Mouse (Mus musculus) myocyte (in vitro differentiated cells): ENCODE data around the gene Eif4e1b. TPM values are rescaled to one million over a fixed set of nuclear protein-coding genes. Genes with fewer than 3 reads are reported as not detected.
A peak's percentile ranks its signal among the peaks of the same experiment; 100 is the strongest.

Experiments
- H3K27me3 ChIP-seq: one replicate; pipeline ENCODE4 v1.6.1; 2011; ENCODE audit not compliant: control insufficient read depth, insufficient read depth, insufficient read length
- H3K36me3 ChIP-seq: one replicate; pipeline ENCODE4 v1.6.1; 2011; ENCODE audit not compliant: control insufficient read depth, insufficient read depth
- H3K4me2 ChIP-seq: one replicate; pipeline ENCODE4 v1.6.1; 2011; ENCODE audit warnings: low read depth, control low read depth
- H3K4me3 ChIP-seq: one replicate; pipeline ENCODE4 v1.5.1; 2011; ENCODE audit warnings: mild to moderate bottlenecking, control low read depth, moderate library complexity
- H3K79me2 ChIP-seq: one replicate; pipeline ENCODE4 v1.6.1; 2011; ENCODE audit not compliant: control insufficient read depth, insufficient read depth
- H3ac ChIP-seq: one replicate; pipeline ENCODE4 v1.6.1; 2011; ENCODE audit not compliant: control insufficient read depth, insufficient read length
- CEBPB ChIP-seq: IDR thresholded peaks from 2 replicates; pipeline ENCODE4 v1.6.1; 2011; ENCODE audit warnings: mild to moderate bottlenecking, moderate library complexity; ENCODE audit not compliant: poor library complexity, insufficient read depth, severe bottlenecking
- E2F4 ChIP-seq: IDR thresholded peaks from one replicate; pipeline ENCODE4 v1.6.1; 2011; ENCODE audit warnings: mild to moderate bottlenecking, control low read depth, moderate library complexity; ENCODE audit not compliant: insufficient read depth
- MAX ChIP-seq: IDR thresholded peaks from one replicate; pipeline ENCODE4 v1.6.1; 2011; ENCODE audit warnings: low read depth, mild to moderate bottlenecking, control low read depth
- MYOD1 ChIP-seq, 3 experiments: IDR thresholded peaks; one replicate each; pipeline ENCODE4 v1.6.1; 2011; ENCODE audit warnings: control low read depth in 2 of 3, low read depth in 2 of 3, mild to moderate bottlenecking in 2 of 3, moderate library complexity in 1 of 3; ENCODE audit not compliant: insufficient read length in 2 of 3, control insufficient read depth in 1 of 3
- MYOG ChIP-seq, 3 experiments: IDR thresholded peaks; one replicate each; pipeline ENCODE4 v1.6.1; 2011; ENCODE audit warnings: control low read depth in 2 of 3, low read depth in 2 of 3, mild to moderate bottlenecking in 2 of 3; ENCODE audit not compliant: insufficient read length in 2 of 3, control insufficient read depth in 1 of 3, insufficient read depth in 1 of 3
- POLR2A ChIP-seq: IDR thresholded peaks from one replicate; pipeline ENCODE4 v1.6.1; 2011; ENCODE audit warnings: low read depth, mild to moderate bottlenecking, control low read depth, moderate library complexity; ENCODE audit not compliant: insufficient read length
- POLR2AphosphoS2 ChIP-seq: IDR thresholded peaks from one replicate; pipeline ENCODE4 v1.6.1; 2011; ENCODE audit warnings: low read depth, control low read depth; ENCODE audit not compliant: insufficient read length
- REST ChIP-seq: IDR thresholded peaks from one replicate; pipeline ENCODE4 v1.6.1; 2011; ENCODE audit warnings: mild to moderate bottlenecking, control low read depth, moderate library complexity; ENCODE audit not compliant: insufficient read depth, insufficient read length
- SRF ChIP-seq: IDR thresholded peaks from one replicate; pipeline ENCODE4 v1.6.1; 2011; ENCODE audit warnings: low read depth; ENCODE audit not compliant: control insufficient read depth, insufficient read length
- TCF12 ChIP-seq: IDR thresholded peaks from one replicate; pipeline ENCODE4 v1.6.1; 2011; ENCODE audit warnings: mild to moderate bottlenecking, control low read depth; ENCODE audit not compliant: poor library complexity, insufficient read depth, severe bottlenecking
- TCF3 ChIP-seq: IDR thresholded peaks from one replicate; pipeline ENCODE4 v1.6.1; 2011; ENCODE audit warnings: low read depth, control low read depth; ENCODE audit not compliant: insufficient read length
- USF1 ChIP-seq: IDR thresholded peaks from one replicate; pipeline ENCODE4 v1.6.1; 2011; ENCODE audit warnings: low read depth, mild to moderate bottlenecking, control low read depth, moderate library complexity
- polyA plus RNA-seq: library from polyadenylated mRNA; unstranded; fragments of >200 nt; fragmentation: generic; extraction: Trizol; gene quantifications from one replicate; pipeline ENCODE4 v1.2.1, GENCODE M21; 2012; ENCODE audit warnings: missing spikeins

Gene Eif4e1b
- polyA plus RNA-seq, 1 experiment: not detected

- Histone ChIP-seq H3K27me3 (peaks cover 15% of the 10 kb centered on the region), H3K4me2 (no peak overlapping the region)
Measured at GRCm38 (mm10) chr13:54750699-54751098, 33.1 kb upstream of the Eif4e1b start.

GRCm38 (mm10) chr13:54752656-54753055 lies 31.1 kb upstream of the Eif4e1b start:
- Histone ChIP-seq H3K36me3 (no peaks in the 10 kb centered on the region), H3K4me2 (no peak overlapping the region), H3ac (no peak overlapping the region), H3K4me3 (no peak overlapping the region), H3K27me3 (peaks cover 9% of the 10 kb centered on the region), H3K79me2 (no peaks in the 10 kb centered on the region)
- no peak for TF ChIP-seq MAX

More at GRCm38 (mm10) chr13:54750699-54751098, 33.1 kb upstream of the Eif4e1b start:
- Histone ChIP-seq H3K36me3 (no peaks in the 10 kb centered on the region), H3ac (no peak overlapping the region), H3K4me3 (no peak overlapping the region), H3K79me2 (no peaks in the 10 kb centered on the region)
- TF ChIP-seq MAX (peak; percentile 91), TCF3 (peak; percentile 11), REST (peak; percentile 89), MYOG (IDR thresholded peaks at IDR 0.05; ENCODE audit: control insufficient read depth in 1 of 3, insufficient read depth in 1 of 3, insufficient read length in 2 of 3, low read depth in 2 of 3) (no peak), POLR2AphosphoS2 (no peak), CEBPB (no peak)

- peak overlapping the region; percentile 14 for H3K4me2 ChIP-seq
- peaks cover 9% of the 10 kb centered on the region for H3K27me3 ChIP-seq
- no peak for TF ChIP-seq CEBPB
- no peak for TF ChIP-seq E2F4
- no peak for TF ChIP-seq POLR2A
- TF ChIP-seq TCF12: no peak
- no peak for TF ChIP-seq MYOG (IDR thresholded peaks at IDR 0.05; ENCODE audit: control insufficient read depth in 1 of 3, insufficient read depth in 1 of 3, insufficient read length in 2 of 3, low read depth in 2 of 3)
- TF ChIP-seq TCF3: no peak
- no peak for TF ChIP-seq MAX
- H3K79me2 ChIP-seq: no peaks in the 10 kb centered on the region
- no peak overlapping the region for H3K4me3 ChIP-seq
- H3ac ChIP-seq: no peak overlapping the region
- no peaks in the 10 kb centered on the region for H3K36me3 ChIP-seq
Measured at GRCm38 (mm10) chr13:54753733-54754132, 30.1 kb upstream of the Eif4e1b start.

- H3K36me3 ChIP-seq: no peaks in the 10 kb centered on the region
- H3K4me2 ChIP-seq: peak overlapping the region; percentile 75
- H3K4me3 ChIP-seq: no peak overlapping the region
- TF ChIP-seq USF1: no peak
- TF ChIP-seq CEBPB: no peak
- no peak for TF ChIP-seq MAX
- no peak for TF ChIP-seq E2F4
- TF ChIP-seq REST: no peak
- TF ChIP-seq MYOD1 (IDR thresholded peaks at IDR 0.05; ENCODE audit: control insufficient read depth in 1 of 3, insufficient read length in 2 of 3, low read depth in 2 of 3): peak in 2 of 3 experiments; percentile 64 to 82
- peak; percentile 35 to 88 (median 60) for TF ChIP-seq MYOG (IDR thresholded peaks at IDR 0.05; ENCODE audit: control insufficient read depth in 1 of 3, insufficient read depth in 1 of 3, insufficient read length in 2 of 3, low read depth in 2 of 3)
- H3K27me3 ChIP-seq: peaks cover 8% of the 10 kb centered on the region
- no peak overlapping the region for H3ac ChIP-seq
- no peaks in the 10 kb centered on the region for H3K79me2 ChIP-seq
Measured at GRCm38 (mm10) chr13:54754169-54755080, 29.4 kb upstream of the Eif4e1b start.

GRCm38 (mm10) chr13:54755201-54755830 lies 28.5 kb upstream of the Eif4e1b start:
- Histone ChIP-seq H3K79me2 (no peaks in the 10 kb centered on the region), H3ac (no peak overlapping the region), H3K36me3 (no peaks in the 10 kb centered on the region), H3K4me3 (no peak overlapping the region), H3K4me2 (no peak overlapping the region), H3K27me3 (peaks cover 10% of the 10 kb centered on the region)
- no peak for TF ChIP-seq CEBPB
- no peak for TF ChIP-seq TCF12
- TF ChIP-seq MYOG (IDR thresholded peaks at IDR 0.05; ENCODE audit: control insufficient read depth in 1 of 3, insufficient read depth in 1 of 3, insufficient read length in 2 of 3, low read depth in 2 of 3): no peak
- no peak for TF ChIP-seq USF1
- no peak for TF ChIP-seq SRF
- TF ChIP-seq MAX: no peak
- TF ChIP-seq E2F4: no peak
- no peak for TF ChIP-seq POLR2A
- no peak for TF ChIP-seq MYOD1 (IDR thresholded peaks at IDR 0.05; ENCODE audit: control insufficient read depth in 1 of 3, insufficient read length in 2 of 3, low read depth in 2 of 3)
- no peak for TF ChIP-seq POLR2AphosphoS2
- TF ChIP-seq REST: no peak
- no peak for TF ChIP-seq TCF3
